Mouse (Mus musculus): Measurements from ENCODE around the gene Pih1d3.

Pih1d3 gene

GRCm38 (mm10) chr1:31222564-31222963 lies at the start of gene Pih1d3, which contains the start of gene 4931428L18Rik:
Pih1d3 (plus strand) TSS chr1:31222838.
4931428L18Rik (minus strand) TSS chr1:31222684.
- no peak for DNase-seq (ENCODE audit: inconsistent age in 2 of 2, low spot score in 1 of 2)

DNA sequence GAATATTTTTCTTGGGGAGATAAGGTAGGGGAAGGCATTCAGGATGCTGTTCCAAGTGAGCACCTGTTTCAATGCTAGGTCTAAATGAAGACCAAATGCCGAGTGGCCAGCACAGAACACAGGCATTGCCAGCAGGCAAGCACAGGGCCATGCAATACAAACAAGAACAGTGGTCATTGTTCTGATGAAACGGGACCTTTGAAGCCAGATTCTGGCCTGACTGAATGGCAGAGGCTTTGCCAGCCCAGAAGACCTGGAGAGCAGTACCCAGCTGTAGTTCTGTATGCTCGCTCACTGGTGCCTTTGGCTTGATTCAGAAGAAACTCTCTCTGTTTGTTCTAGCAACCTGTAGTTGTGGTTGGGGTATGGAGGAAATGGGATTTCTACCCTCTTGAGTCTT lies 47.2 kb upstream of the Pih1d3 start:
- DNase-seq (ENCODE audit: inconsistent age in 2 of 2, low spot score in 1 of 2), result no peak

GRCm38 (mm10) chr1:31176101-31176500 lies 46.5 kb upstream of the Pih1d3 start, which contains the start of gene Lgsn:
Lgsn (plus strand) TSS chr1:31176401.
- DNase-seq (ENCODE audit: inconsistent age in 2 of 2, low spot score in 1 of 2), result no peak

- no peak for DNase-seq (ENCODE audit: inconsistent age in 2 of 2, low spot score in 1 of 2)
Measured at GRCm38 (mm10) chr1:31178264-31178663, 44.4 kb upstream of the Pih1d3 start.

- no peak for DNase-seq (ENCODE audit: inconsistent age in 2 of 2, low spot score in 1 of 2)
Measured at GRCm38 (mm10) chr1:31190237-31190866, 32.3 kb upstream of the Pih1d3 start.

DNA sequence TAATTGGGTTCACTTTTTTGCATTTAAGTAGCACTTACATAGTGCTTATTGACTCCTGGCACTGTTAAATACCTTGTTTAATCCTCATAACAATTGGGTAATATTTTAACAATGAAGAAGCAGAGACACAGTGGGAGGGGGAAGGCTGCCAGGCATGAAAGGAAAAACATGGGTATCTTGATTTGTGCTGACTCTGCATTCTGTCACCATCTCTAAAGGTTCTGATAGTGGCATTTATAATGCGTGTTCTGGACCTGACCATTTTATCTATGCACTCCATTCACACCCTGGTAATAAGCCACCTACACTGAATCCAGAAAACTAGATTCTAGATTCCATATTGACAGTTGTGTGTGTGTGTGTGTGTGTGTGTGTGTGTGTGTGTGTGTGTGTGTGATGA lies 27.0 kb upstream of the Pih1d3 start:
- no peak for DNase-seq (ENCODE audit: inconsistent age in 2 of 2, low spot score in 1 of 2)

DNA sequence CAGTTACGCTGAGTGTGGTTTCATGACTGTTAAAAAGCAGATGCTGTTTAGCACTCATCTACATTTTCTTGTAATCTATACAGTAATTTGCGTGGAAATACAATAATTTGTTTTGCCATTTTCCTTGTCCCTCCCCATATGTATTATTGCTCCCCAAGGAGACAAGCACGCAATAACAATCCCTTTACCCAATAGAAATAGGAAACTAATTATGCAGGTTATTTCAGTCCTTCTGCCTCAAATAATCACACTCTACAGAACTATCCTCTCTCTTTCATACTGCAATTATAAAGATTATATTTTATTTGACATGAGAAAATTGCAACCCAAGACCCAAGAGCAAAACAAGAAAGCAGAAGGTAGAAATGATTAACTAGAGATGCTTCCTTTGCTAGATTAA lies 25.7 kb upstream of the Pih1d3 start:
- DNase-seq (ENCODE audit: inconsistent age in 2 of 2, low spot score in 1 of 2), result no peak

GRCm38 (mm10) chr1:31203771-31204170 lies 18.9 kb upstream of the Pih1d3 start:
- no peak for DNase-seq (ENCODE audit: inconsistent age in 2 of 2, low spot score in 1 of 2)

- no peak for DNase-seq (ENCODE audit: inconsistent age in 2 of 2, low spot score in 1 of 2)
Measured at GRCm38 (mm10) chr1:31205346-31205745, 17.3 kb upstream of the Pih1d3 start.

- DNase-seq (ENCODE audit: inconsistent age in 2 of 2, low spot score in 1 of 2), result no peak
Measured at GRCm38 (mm10) chr1:31205770-31206169, 16.9 kb upstream of the Pih1d3 start.

DNA sequence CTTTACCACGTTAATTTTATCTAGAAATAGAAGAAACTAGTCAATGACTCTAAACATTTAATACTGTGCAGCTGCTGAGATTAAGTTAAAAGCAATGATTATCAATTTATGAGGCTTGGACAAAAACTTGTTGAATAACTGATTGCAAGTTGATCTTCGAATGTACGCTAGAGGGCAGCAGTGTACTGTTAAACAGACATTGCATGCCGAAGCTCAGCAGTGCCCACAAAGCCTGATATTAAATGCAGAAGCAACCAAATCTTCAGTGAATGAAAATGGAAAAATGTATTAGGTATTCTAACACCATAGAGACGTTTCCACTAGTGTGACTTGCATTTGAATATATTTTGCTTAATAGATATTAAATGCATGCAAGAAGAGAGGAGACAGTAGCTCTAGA lies 12.5 kb upstream of the Pih1d3 start:
- DNase-seq (ENCODE audit: inconsistent age in 2 of 2, low spot score in 1 of 2), result peak; percentile 17 to 76

DNA sequence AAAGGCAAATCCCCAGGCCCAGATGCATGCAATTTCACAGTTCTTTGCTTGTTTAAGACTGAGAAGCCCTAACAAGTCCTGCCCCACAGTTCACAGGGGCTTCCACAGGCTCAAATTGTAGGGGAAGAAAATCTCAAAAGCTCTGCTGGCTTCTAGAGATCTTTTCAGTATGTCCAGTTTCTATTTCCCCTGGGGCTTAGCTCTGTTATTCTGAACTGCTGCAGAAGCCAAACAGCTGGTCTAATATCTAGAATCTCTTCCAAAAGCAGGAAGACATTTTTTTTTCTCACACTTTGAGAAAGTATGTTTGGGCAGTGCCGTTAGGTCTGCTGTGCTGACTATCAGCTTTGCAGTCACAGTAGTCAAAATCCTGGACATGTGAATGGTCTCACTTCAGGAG lies 7.8 kb upstream of the Pih1d3 start:
- DNase-seq (ENCODE audit: inconsistent age in 2 of 2, low spot score in 1 of 2), result no peak

- no peak for DNase-seq (ENCODE audit: inconsistent age in 2 of 2, low spot score in 1 of 2)
Measured at GRCm38 (mm10) chr1:31220599-31221250, 1.9 kb upstream of the Pih1d3 start.

- no peak for DNase-seq (ENCODE audit: inconsistent age in 2 of 2, low spot score in 1 of 2)
Measured at GRCm38 (mm10) chr1:31233319-31234036, 10.8 kb downstream of the Pih1d3 start.

DNA sequence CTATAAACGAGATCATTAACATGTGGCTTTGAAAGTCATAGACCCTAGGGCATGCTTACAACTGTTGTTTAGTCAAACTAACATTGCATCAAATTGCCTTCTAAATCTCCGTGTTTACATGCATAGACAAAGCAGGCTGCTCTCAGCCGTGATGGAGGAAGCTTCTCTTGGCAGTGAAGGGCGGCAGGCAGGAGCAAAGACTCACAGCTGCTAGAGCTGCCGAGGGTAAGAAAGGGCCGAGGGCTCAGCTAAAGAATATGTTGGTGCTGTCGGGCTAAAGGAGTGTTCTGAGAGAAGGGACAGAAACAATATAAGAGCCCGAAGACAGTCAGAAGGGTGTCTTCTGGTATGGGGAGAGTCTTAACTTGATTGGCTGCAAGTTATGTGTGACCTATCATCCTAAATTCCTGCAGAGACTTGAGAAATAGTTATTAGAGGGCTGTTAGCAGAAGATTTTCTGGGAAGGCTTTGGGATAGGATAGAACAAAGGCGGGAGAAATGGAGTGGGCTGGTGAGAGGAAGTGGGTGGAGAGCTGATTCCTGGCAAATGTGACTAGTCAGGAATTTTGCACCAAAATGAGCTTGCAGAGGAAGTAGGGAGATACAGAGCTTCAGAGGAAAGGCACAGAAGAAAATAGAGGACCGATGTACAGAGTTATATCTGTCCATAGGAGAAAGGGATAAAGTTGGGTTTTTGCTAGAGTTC lies 37.7 kb downstream of the Pih1d3 start:
- no peak for DNase-seq (ENCODE audit: inconsistent age in 2 of 2, low spot score in 1 of 2)
